Mouse (Mus musculus) brain, embryonic 18.5 days (tissue): ENCODE measurements around the gene Spdye4c.

Experiments
- DNase-seq: peaks from one replicate; pipeline ENCODE4 v3.0.0-alpha.2; 2012; ENCODE audit warnings: low read depth, low spot score

Spdye4c gene

DNA sequence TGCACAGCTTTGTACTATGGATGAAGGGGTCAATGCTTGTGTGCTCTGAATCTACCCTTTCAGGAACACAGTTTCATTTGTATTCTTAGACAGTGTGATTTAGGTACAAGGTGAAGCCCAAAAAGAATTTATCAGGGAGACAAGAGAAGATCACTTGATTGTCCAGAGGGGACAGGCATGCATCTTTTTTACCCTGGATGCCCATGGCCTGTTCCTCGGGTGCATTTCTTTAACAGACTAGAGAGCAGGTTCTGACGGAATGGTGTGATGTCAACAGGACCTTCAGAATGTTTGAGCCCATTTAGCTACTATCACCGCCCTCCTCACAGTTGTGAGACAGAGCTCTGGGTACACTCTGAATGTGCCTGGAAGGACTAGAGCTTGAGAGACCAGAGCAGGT is at the start of gene Spdye4c:
Spdye4c (plus strand) TSS at position 301 of the 400 bp plus-strand sequence.
- no peak for DNase-seq

GRCm38 (mm10) chr2:128543495-128543894 is 47.5 kb upstream of the Spdye4c start:
- DNase-seq, result no peak

- DNase-seq, result no peak
These were observed 46.4 kb upstream of the Spdye4c start for GRCm38 (mm10) chr2:128544421-128545137.

- no peak for DNase-seq
These were observed 45.6 kb upstream of the Spdye4c start for GRCm38 (mm10) chr2:128545447-128545846.

- no peak for DNase-seq
These were observed 43.9 kb upstream of the Spdye4c start for GRCm38 (mm10) chr2:128547079-128547478.

- no peak for DNase-seq
These were observed 42.7 kb upstream of the Spdye4c start for GRCm38 (mm10) chr2:128548262-128548661.

- no peak for DNase-seq
These were observed 41.4 kb upstream of the Spdye4c start for GRCm38 (mm10) chr2:128549561-128549960.

- DNase-seq, result no peak
These were observed 41.0 kb upstream of the Spdye4c start for GRCm38 (mm10) chr2:128549963-128550362.

GRCm38 (mm10) chr2:128552080-128552791 is 38.8 kb upstream of the Spdye4c start:
- DNase-seq, result no peak

GRCm38 (mm10) chr2:128552798-128553720 is 38.0 kb upstream of the Spdye4c start:
- no peak for DNase-seq

DNA sequence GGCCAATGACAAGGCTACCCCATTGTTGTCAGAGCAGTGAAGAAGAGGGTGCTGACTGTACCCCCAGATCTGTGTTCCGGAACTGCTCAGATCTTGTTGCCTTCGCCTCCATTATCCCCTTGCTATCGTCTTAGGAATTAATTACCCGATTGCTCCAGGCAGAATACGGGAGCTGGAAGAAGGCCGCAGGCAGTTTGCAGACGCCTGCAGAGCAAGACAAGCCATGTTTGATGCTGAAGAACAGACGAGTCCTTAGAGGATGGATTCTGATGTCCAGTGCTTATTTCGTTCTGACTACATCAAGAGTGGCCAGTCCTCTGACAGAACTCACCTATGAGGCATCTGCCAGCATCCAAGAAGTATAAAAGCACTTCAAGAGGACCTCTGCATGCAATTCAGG is 35.9 kb upstream of the Spdye4c start:
- no peak for DNase-seq

- DNase-seq, result no peak
These were observed 26.8 kb upstream of the Spdye4c start for GRCm38 (mm10) chr2:128564195-128564594.

- no peak for DNase-seq
These were observed 25.1 kb upstream of the Spdye4c start for GRCm38 (mm10) chr2:128565904-128566303.

DNA sequence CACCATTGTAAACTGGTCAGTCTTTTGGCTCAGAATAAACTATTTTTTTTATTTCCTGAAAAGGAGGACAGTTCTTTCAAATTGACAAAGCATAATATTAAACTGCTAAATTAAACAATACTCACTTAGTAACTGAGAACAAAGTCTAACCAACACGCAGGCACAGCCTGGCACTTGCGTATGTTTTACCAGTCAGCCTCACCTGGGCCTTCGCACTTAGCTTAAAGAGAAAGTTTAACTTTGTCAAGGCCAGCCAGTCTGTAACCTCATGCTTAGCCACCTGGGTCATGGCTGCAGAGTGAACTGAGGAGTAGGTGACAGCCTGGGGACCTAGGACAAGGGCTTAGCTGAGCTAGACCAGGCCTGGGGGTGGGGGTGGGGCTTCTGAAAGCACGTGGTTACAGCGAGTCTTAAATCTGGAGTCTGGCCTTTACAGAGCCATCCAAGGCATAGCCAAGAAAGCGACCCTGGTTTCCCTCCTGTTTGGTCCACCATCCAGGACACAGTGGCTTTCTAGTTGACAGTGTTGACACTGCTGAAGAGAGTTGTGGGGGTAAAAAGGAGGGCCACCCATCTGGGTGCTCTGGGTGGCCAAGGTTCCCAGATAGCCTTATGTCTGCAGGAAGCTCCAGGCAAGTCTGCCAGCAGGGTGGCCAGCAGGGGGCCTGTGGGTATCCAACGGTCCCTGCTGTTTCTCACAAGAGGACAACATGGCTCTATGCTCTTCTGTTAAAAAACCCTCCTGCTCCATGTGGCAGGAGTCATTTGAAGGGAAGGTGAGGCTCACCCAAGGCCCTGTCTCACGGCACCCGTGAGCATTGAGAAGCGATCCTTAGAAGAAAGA is 24.5 kb upstream of the Spdye4c start:
- no peak for DNase-seq

DNA sequence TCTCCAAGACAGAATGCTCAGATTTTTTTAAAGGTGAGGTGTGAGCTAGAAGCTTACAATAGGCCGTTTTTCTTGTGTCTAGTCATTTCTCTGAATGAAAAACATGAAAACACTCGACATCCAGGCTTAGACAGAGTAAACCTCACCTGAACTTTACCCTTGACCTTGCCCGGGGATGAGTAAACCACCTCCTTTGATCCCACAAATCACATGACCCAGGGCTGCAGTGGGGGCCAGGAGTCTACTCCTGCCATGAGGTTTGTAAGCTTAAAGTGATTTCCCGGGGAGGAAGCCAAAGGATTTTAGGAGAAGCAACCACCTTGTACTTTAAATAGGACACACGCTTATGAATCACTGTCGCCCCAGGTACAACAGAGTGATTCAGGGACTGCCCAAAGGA is 23.0 kb upstream of the Spdye4c start:
- no peak for DNase-seq

- no peak for DNase-seq
These were observed 22.5 kb upstream of the Spdye4c start for GRCm38 (mm10) chr2:128568490-128568889.

DNA sequence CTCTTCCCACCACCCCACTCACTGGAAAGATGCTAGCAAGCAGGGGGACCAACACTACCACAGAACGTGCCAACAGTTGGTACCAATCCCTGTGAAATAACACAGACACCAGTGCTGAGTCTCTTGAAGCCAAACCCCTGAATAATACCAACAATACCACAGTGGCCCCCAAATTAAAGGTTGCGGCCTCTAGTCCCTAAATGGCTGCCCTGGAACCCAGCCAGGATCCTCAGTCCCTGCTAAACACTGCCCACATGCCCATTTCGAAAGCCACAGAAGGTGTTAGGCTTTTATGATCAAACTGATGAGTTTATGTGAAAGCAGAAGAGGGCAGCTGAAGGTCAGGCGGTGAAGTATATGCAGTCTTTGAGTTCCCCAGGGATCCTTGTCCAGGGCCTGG is 20.0 kb upstream of the Spdye4c start:
- no peak for DNase-seq

GRCm38 (mm10) chr2:128572726-128573624 is 18.0 kb upstream of the Spdye4c start:
- peak; percentile 51 for DNase-seq

DNA sequence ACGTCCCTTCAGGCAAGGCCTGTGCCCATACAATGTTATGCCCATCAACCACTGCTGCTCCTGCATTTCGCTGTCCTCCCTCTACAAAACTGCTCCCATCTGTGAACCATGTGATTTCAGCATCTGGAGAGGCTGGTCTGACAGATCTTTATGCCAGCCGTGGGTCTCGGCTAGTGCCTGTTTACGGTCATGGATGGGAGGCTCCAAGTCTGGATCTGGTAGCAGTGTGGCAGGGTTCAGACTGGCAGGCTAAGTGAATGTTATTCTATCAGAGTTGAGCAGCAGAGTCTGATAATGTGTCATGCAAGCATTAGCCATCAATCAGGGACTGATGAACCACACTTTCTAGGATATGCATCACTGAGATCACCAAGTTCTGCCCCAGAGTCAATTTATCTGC is 8.1 kb upstream of the Spdye4c start:
- no peak for DNase-seq

- no peak for DNase-seq
These were observed 1.3 kb downstream of the Spdye4c start for GRCm38 (mm10) chr2:128592301-128592700.
